Mouse (Mus musculus) kidney, embryonic 16.5 days (tissue): ENCODE results near the gene Cd300ld4. TPM values are rescaled to one million over a fixed set of nuclear protein-coding genes. Genes with fewer than 3 reads are reported as not detected.
"Not testable (repeated sequence)": the region's sequence is repeated elsewhere in the genome, so short reads cannot be mapped to it uniquely, and the experiment has no call there.

ENCODE experiments used
- ATAC-seq: fragments of 200-750 bp; cut with Nextera tagmentation; 2 replicates; pipeline ENCODE4 v1.8.0; 2017; ENCODE audit warnings: moderate TSS enrichment; ENCODE audit not compliant: low FRiP score, low TSS enrichment
- H3K27ac ChIP-seq: fragments of 300-500 bp; sonication (generic); 2 replicates; pipeline ENCODE4 v1.5.1; 2014; ENCODE audit warnings: low read length
- H3K27me3 ChIP-seq: fragments of 300-500 bp; sonication (generic); 2 replicates; pipeline ENCODE4 v1.6.1; 2014; ENCODE audit warnings: low read length, control low read depth, mixed read lengths; ENCODE audit not compliant: insufficient read depth
- H3K36me3 ChIP-seq: fragments of 300-500 bp; sonication (generic); 2 replicates; pipeline ENCODE4 v1.6.1; 2014; ENCODE audit warnings: low read length, control low read depth, mixed read lengths; ENCODE audit not compliant: insufficient read depth
- H3K4me1 ChIP-seq: fragments of 300-500 bp; sonication (generic); 2 replicates; pipeline ENCODE4 v1.6.1; 2014; ENCODE audit warnings: low read length, control low read depth, mixed read lengths; ENCODE audit not compliant: insufficient read depth
- H3K4me2 ChIP-seq: fragments of 300-500 bp; sonication (generic); replicated peaks from 2 replicates; pipeline ENCODE4 v1.6.1; 2014; ENCODE audit warnings: low read depth, low read length
- H3K4me3 ChIP-seq: fragments of 300-500 bp; sonication (generic); 2 replicates; pipeline ENCODE4 v1.5.1; 2014; ENCODE audit warnings: mild to moderate bottlenecking, low read length
- H3K9ac ChIP-seq: fragments of 300-500 bp; sonication (generic); replicated peaks from 2 replicates; pipeline ENCODE4 v1.6.1; 2014; ENCODE audit warnings: low read length
- H3K9me3 ChIP-seq: fragments of 300-500 bp; sonication (generic); 2 replicates; pipeline ENCODE4 v1.6.1; 2016; ENCODE audit warnings: low read length, control low read depth
- WGBS: fragments of 180-500 bp; shearing (Covaris S2); extraction: QIAGEN DNeasy Blood & Tissue Kit; methylation state at CpG from one replicate; pipeline ENCODE4 v1.1.7; 2014; 5-methylcytosine and 5-hydroxymethylcytosine counted together
- polyA plus RNA-seq: library from polyadenylated mRNA; unstranded; fragments of >200 nt; fragmentation: Nextera tagmentation; extraction: Ambion mirVana; gene quantifications from 2 replicates; pipeline ENCODE4 v1.2.1, GENCODE M21; 2015

Gene Cd300ld4
- polyA plus RNA-seq, 1 experiment from 2014 or later: not detected

DNA sequence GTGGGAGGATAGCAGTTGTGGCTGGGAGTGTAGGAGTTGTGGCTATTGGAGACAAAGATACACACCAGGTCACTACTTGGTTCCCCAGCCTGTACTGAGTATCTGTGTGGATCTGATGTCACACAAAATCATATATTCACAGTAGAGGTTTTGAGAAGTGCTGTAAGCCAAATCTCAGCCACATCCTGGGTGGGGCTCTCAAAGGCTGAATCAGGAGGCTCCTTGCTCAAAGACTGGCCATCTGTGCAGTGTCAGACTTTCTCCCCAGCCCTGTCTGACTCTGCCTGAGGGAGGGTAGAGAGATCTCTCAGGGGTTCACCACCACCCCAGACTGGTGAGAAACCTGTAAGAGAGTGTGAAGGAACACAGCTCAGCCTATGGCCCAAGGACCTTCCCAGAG, 27.7 kb upstream of the Cd300ld4 start:
- Histone ChIP-seq H3K4me1 (no peaks in the 10 kb centered on the region), H3K36me3 (no peaks in the 10 kb centered on the region), H3K27ac (no peak overlapping the region), H3K4me2 (no peak overlapping the region), H3K9me3 (no peaks in the 10 kb centered on the region), H3K9ac (no peak overlapping the region), H3K27me3 (no peaks in the 10 kb centered on the region; the same call in 1 of the 2 replicates), H3K4me3 (no peak overlapping the region)
- no peak for ATAC-seq

- ATAC-seq: no peak
Observed at GRCm38 (mm10) chr11:115052991-115053390, 26.2 kb upstream of the Cd300ld4 start.

DNA sequence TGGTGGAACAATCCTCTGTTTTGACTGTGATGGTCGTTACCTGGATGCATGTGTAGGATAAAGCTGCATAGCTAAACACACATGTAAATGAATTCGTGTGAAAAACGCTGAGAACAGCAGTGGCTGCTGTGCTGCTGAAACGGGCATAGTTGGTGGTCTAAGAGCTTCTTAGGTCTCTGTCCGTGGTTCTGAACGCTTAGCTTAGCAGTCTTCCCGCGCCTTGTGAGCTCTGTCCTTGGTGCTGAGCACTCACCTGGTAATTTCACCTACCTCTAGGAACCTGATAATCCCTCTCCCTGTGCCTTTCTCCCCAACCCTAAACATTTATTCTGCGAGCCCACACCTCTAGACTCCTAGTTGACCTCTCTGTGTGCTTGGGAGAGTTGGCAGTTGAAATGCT, 25.4 kb upstream of the Cd300ld4 start:
- H3K4me2 ChIP-seq: no peak overlapping the region
- no peak overlapping the region for H3K9ac ChIP-seq
- no peak for ATAC-seq
- H3K9me3 ChIP-seq: no peaks in the 10 kb centered on the region
- no peak overlapping the region for H3K4me3 ChIP-seq
- 2% methylated on average over 9 of the region's 9 CpGs for WGBS
- H3K36me3 ChIP-seq: no peaks in the 10 kb centered on the region
- H3K27ac ChIP-seq: no peak overlapping the region
- H3K27me3 ChIP-seq: no peaks in the 10 kb centered on the region; the same call in 1 of the 2 replicates
- no peaks in the 10 kb centered on the region for H3K4me1 ChIP-seq

More at GRCm38 (mm10) chr11:115052991-115053390, 26.2 kb upstream of the Cd300ld4 start:
- no peak overlapping the region for H3K27ac ChIP-seq
- 94% methylated on average over 1 of the region's 1 CpGs for WGBS
- H3K36me3 ChIP-seq: no peaks in the 10 kb centered on the region
- H3K9me3 ChIP-seq: no peaks in the 10 kb centered on the region
- no peaks in the 10 kb centered on the region for H3K4me1 ChIP-seq
- no peak overlapping the region for H3K4me3 ChIP-seq
- H3K27me3 ChIP-seq: no peaks in the 10 kb centered on the region; the same call in 1 of the 2 replicates
- H3K9ac ChIP-seq: no peak overlapping the region
- no peak overlapping the region for H3K4me2 ChIP-seq

- no peaks in the 10 kb centered on the region for H3K27me3 ChIP-seq
- H3K27ac ChIP-seq: no peak overlapping the region
- no peak overlapping the region for H3K9ac ChIP-seq
- no peak overlapping the region for H3K4me3 ChIP-seq
- no peaks in the 10 kb centered on the region for H3K4me1 ChIP-seq
- no peaks in the 10 kb centered on the region for H3K36me3 ChIP-seq
- WGBS: 38% methylated on average over 3 of the region's 3 CpGs
- H3K4me2 ChIP-seq: no peak overlapping the region
- no peaks in the 10 kb centered on the region for H3K9me3 ChIP-seq
- no peak for ATAC-seq
Observed at GRCm38 (mm10) chr11:115049282-115049895, 22.6 kb upstream of the Cd300ld4 start.

- H3K9ac ChIP-seq: no peak within 1 kb of the TSS
- no peaks in the 10 kb centered on the region for H3K36me3 ChIP-seq
- H3K4me1 ChIP-seq: no peaks in the 10 kb centered on the region
- no peaks in the 10 kb centered on the region for H3K27me3 ChIP-seq
- no peak within 1 kb of the TSS for H3K4me3 ChIP-seq
- H3K4me2 ChIP-seq: no peak within 1 kb of the TSS
- 67% methylated on average over 2 of the region's 2 CpGs for WGBS
- no peaks in the 10 kb centered on the region for H3K9me3 ChIP-seq
- no peak for ATAC-seq
- no peak within 1 kb of the TSS for H3K27ac ChIP-seq
Observed at GRCm38 (mm10) chr11:115048259-115048658, 21.4 kb upstream of the Cd300ld4 start, which contains the start of gene Cd300ld3. Cd300ld3 (minus strand) TSS chr11:115048409.

DNA sequence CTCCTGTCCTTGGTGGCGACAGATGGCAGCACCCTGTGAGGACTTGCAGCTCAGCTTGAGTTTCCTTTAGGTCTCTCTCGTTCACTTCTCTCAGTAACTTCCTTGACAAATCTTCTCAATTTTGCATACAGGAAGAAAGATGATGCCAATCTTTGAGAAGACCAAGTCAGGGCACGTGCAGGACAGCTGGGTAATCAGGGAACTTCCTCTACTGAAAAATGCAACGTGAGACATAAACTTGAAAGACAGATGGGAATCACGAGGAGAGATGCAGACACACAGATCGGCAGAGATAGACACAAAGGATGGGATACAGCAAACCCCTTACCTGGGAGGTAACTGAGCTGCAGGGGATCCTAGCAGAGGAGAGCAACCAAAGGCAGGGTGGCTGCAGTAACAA, 10.9 kb upstream of the Cd300ld4 start, which contains the start of gene Cd300ld5:
Gene Cd300ld5, minus strand, starts transcription at position 101 of the 400 bp plus-strand sequence.
- H3K36me3 ChIP-seq, H3K27me3 ChIP-seq, H3K4me1 ChIP-seq, H3K4me2 ChIP-seq, ATAC-seq, H3K27ac ChIP-seq, H3K9me3 ChIP-seq, H3K4me3 ChIP-seq, H3K9ac ChIP-seq: not testable (repeated sequence)
- no CpG with 5 or more reads among the region's 6 CpGs for WGBS

DNA sequence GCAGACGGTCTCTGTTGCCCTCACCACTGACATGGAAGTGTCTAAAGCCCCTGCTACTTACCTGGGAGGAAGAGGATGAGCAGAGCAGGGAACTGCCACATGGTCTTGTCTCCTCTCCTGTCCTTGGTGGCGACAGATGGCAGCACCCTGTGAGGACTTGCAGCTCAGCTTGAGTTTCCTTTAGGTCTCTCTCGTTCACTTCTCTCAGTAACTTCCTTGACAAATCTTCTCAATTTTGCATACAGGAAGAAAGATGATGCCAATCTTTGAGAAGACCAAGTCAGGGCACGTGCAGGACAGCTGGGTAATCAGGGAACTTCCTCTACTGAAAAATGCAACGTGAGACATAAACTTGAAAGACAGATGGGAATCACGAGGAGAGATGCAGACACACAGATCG, 10.7 kb downstream of the Cd300ld4 start, which contains the start of gene Cd300ld2:
Gene Cd300ld2, minus strand, starts transcription at position 101 of the 400 bp plus-strand sequence.
- H3K4me2 ChIP-seq, H3K36me3 ChIP-seq, H3K27ac ChIP-seq, H3K9ac ChIP-seq, ATAC-seq, H3K9me3 ChIP-seq, H3K27me3 ChIP-seq, H3K4me1 ChIP-seq, H3K4me3 ChIP-seq: not testable (repeated sequence)
- WGBS: no CpG with 5 or more reads among the region's 7 CpGs

DNA sequence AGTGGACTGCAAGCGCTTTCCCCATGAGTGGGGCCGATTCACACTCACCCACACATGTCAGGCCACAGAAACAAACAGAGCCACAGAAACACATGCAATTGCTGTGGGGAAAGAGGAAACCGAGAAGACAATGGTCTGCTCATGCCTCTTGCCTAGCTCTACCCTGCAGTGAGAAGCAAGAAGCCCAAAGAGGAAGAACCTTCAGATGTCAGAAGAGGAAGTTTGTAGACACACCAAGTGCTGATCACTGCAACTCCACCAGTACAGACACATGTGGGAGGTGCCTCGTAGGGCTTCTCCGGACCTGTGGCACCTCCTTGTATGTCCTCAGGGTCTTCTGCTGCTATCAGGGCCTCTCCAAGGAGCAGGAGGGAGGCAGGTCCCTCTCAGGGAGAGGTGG, 22.7 kb downstream of the Cd300ld4 start:
- no peaks in the 10 kb centered on the region for H3K36me3 ChIP-seq
- no peaks in the 10 kb centered on the region for H3K27me3 ChIP-seq
- no peak overlapping the region for H3K4me3 ChIP-seq
- H3K4me2 ChIP-seq: no peak overlapping the region
- no peak overlapping the region for H3K27ac ChIP-seq
- H3K4me1 ChIP-seq: no peaks in the 10 kb centered on the region
- H3K9ac ChIP-seq: no peak overlapping the region
- H3K9me3 ChIP-seq: no peaks in the 10 kb centered on the region
- WGBS: 85% methylated on average over 5 of the region's 5 CpGs
- no peak for ATAC-seq

GRCm38 (mm10) chr11:115001474-115002040, 25.3 kb downstream of the Cd300ld4 start, which contains the start of gene Cd300c2:
Cd300c2 (minus strand) TSS chr11:115001880.
- no peak within 1 kb of the TSS for H3K4me2 ChIP-seq
- no peaks in the 10 kb centered on the region for H3K36me3 ChIP-seq
- H3K27ac ChIP-seq: no peak within 1 kb of the TSS
- H3K4me3 ChIP-seq: no peak within 1 kb of the TSS
- no peaks in the 10 kb centered on the region for H3K27me3 ChIP-seq
- H3K9me3 ChIP-seq: no peaks in the 10 kb centered on the region
- no peak within 1 kb of the TSS for H3K9ac ChIP-seq
- WGBS: 82% methylated on average over 7 of the region's 7 CpGs
- ATAC-seq: no peak
- H3K4me1 ChIP-seq: no peaks in the 10 kb centered on the region

GRCm38 (mm10) chr11:114989793-114990192, 37.0 kb downstream of the Cd300ld4 start, which contains the start of gene Cd300ld:
Cd300ld (minus strand) TSS chr11:114989922.
- Histone ChIP-seq H3K4me3 (no peak within 1 kb of the TSS), H3K27ac (no peak within 1 kb of the TSS), H3K9ac (no peak within 1 kb of the TSS), H3K9me3 (no peaks in the 10 kb centered on the region), H3K4me2 (no peak within 1 kb of the TSS), H3K36me3 (no peaks in the 10 kb centered on the region), H3K27me3 (no peaks in the 10 kb centered on the region), H3K4me1 (no peaks in the 10 kb centered on the region)
- WGBS: 80% methylated on average over 4 of the region's 4 CpGs
- ATAC-seq: no peak
